Mouse (Mus musculus): Measurements from ENCODE around the gene Olfr1191-ps1.
"Not testable (repeated sequence)": the region's sequence is repeated elsewhere in the genome, so short reads cannot be mapped to it uniquely, and the experiment has no call there.

The Olfr1191-ps1 gene

GRCm38 (mm10) chr2:88640242-88640641 is at the start of gene Olfr1191-ps1:
Olfr1191-ps1 (plus strand) TSS chr2:88640542.
- not testable (repeated sequence) for DNase-seq (ENCODE audit: low spot score)

- no peak for DNase-seq (ENCODE audit: low spot score)
Measured at GRCm38 (mm10) chr2:88648209-88648608, 7.9 kb downstream of the Olfr1191-ps1 start, which contains the start of gene Olfr1192-ps1. Olfr1192-ps1 (plus strand) TSS chr2:88648509.

GRCm38 (mm10) chr2:88675328-88675727 is 35.0 kb downstream of the Olfr1191-ps1 start, which contains the start of gene Olfr1193:
Olfr1193 (plus strand) TSS chr2:88675628.
- DNase-seq (ENCODE audit: low spot score), result not testable (repeated sequence)

GRCm38 (mm10) chr2:88689087-88689486 is 48.7 kb downstream of the Olfr1191-ps1 start, which contains the start of gene Olfr1195:
Olfr1195 (minus strand) TSS chr2:88689187.
- DNase-seq (ENCODE audit: low spot score), result no peak
